Mouse (Mus musculus) neural tube, embryonic 10.5 days (tissue): Measurements from ENCODE around the gene Snta1.
A peak's percentile ranks its signal among the peaks of the same experiment; 100 is the strongest.

Experiments
- DNase-seq: peaks from one replicate; pipeline ENCODE4 v3.0.0-alpha.2; 2017; ENCODE audit warnings: low spot score; ENCODE audit errors: extremely low spot score

Snta1 gene

GRCm38 (mm10) chr2:154372842-154373500, 34.9 kb downstream of the Snta1 start, which contains the start of gene Cdk5rap1:
Cdk5rap1 (minus strand) TSS chr2:154373010.
- DNase-seq = no peak

GRCm38 (mm10) chr2:154372151-154372829, 35.6 kb downstream of the Snta1 start:
- DNase-seq = peak; percentile 87

GRCm38 (mm10) chr2:154367510-154367909, 40.4 kb downstream of the Snta1 start:
- DNase-seq = no peak

DNA sequence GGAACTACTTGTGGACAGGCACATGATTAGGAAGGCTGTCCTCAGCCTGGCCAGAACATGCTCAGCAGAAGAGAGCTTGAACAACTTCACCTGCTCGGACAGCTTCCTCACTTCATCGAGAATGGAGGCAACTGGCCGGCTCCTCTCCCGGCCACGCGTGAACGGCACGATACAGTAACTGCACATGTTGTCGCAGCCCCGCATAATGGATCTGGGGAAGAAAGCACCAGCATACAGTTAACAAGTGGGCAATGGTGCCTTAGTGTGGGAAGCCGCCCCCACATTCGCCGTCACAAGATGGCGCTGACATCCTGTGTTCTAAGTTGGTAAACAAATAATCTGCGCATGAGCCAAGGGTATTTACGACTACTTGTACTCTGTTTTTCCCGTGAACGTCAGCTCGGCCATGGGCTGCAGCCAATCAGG, 53.9 kb downstream of the Snta1 start:
- DNase-seq = peak; percentile 16

DNA sequence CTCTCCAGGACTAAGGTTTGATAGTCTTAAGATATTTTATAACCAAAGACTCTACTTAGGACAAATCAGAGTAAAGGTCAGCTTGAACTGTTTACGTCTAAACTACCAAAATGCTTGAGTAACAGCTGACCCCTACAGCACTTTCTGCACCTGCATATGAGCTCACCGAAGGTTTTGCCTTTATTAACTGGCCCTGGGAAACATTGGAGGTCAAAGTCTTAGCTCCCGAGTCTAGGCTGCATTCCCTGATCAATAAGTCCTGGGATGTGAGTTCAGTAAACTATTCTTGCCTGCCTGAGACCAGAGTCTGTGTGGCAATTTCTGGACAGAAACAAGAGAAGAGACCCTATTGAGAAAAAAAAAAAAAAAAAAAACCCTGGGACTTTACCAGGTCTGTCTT, 59.7 kb downstream of the Snta1 start:
- DNase-seq = no peak

- no peak for DNase-seq
Measured at GRCm38 (mm10) chr2:154339356-154339755, 68.5 kb downstream of the Snta1 start.

DNA sequence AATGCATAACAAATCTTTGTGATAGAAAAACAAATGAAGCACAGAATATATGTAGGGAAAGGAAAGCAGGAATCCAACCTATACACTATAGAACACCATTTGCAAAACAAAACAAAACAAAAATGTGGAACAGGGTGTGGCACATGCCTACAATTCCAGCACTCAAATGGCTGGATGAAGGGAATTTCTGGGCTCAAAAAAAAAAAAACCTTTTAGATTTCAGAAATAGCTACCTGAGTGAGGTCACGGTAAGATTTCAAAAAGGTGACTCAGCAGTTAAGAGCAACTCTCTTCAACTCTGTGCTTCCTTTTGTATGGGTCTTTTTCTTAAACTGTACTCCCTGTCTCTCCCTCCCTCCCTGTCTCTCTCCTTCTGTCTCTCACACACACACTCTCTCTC, 69.7 kb downstream of the Snta1 start:
- DNase-seq = no peak

- no peak for DNase-seq
Measured at GRCm38 (mm10) chr2:154335572-154335971, 72.3 kb downstream of the Snta1 start.

GRCm38 (mm10) chr2:154326852-154327251, 81.0 kb downstream of the Snta1 start:
- DNase-seq = no peak
